Mouse (Mus musculus) stomach, postnatal 0 days (tissue): ENCODE measurements at regions not wholly inside any gene's neighbourhood (a gene's known extent, or its start where the extent isn't known, plus 50 kb on each side); places are given as distances from the start of the nearest gene placed in this dataset.

Experiments used
- CTCF ChIP-seq: IDR thresholded peaks from 2 replicates; pipeline ENCODE4 v1.5.1; 2016; ENCODE audit warnings: antibody characterized with exemption, low read depth, mild to moderate bottlenecking, moderate library complexity
- EP300 ChIP-seq: optimal IDR thresholded peaks from 2 replicates; pipeline ENCODE3; 2016; ENCODE audit warnings: antibody characterized with exemption

- TF ChIP-seq EP300: no peak
- peak; percentile 13; the same call in 1 of the 2 replicates for TF ChIP-seq CTCF
Measured at GRCm38 (mm10) chr12:112241740-112242171, 95.7 kb downstream of the Kif26a start.
